Mouse (Mus musculus) fat pad, adult 2 months (tissue): ENCODE measurements at regions not wholly inside any gene's neighbourhood (a gene's known extent, or its start where the extent isn't known, plus 50 kb on each side); places are given as distances from the start of the nearest gene placed in this dataset.

Experiments
- DNase-seq: peaks from one replicate; pipeline ENCODE4 v3.0.0-alpha.2; 2011; ENCODE audit warnings: low read depth, low spot score; ENCODE audit errors: extremely low read depth

DNA sequence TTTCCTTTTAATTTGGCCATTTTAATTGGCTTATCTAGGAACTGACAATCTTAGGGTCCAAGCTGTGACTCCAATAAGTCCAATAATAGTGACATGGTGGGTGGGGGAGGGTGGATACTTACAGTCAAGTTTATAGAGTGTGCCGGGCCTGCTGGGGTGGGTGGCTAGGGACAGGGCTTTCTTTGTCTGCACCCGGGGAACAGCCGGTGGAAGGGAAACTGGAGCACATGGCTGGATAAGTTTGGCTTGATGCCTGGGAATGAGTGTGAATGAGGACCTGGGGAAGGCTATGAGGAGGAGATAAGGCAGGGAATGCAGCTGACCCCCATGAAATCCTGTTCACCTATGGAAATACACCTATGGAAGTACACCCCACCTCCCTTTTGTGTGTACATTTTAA, 81.7 kb upstream of the Cers4 start:
- DNase-seq, result no peak

DNA sequence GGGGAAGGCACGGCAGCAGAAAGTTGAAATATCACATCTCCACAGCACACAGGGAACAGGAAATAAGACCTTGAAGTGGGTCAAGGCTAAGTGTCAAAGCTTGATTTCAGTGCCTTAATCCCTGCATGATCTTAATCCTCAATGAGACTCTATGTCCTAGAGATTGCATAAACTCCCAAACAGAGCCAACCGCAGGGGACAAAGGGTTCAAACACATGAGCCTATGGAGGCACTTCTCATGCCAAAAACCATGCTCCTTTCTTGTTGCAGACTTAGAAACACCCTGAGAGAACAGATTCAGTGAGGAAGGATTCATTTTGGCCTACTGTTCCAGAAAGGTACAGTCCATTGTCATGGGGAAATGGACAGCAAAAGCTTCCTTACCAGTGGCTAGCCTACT, 81.0 kb upstream of the Cers4 start:
- peak; percentile 86 for DNase-seq

DNA sequence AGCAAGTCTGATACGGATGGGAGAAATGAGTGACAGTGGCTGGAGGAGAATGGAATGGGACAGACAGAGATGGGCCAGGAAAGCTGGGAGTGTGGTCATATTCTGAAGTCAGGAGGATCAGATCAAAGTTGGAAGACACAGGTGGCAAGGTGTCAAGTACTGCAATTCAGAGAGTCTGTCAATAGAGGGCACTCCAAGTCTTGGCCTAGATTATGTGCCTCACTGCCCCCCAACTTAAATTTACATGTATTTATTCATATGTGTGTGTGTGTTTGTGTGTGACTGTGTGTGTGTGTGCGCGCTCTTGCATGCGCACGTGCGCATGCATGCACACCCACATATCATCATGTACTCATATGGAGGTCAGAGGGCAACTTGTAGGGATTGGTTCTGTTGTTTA, 79.6 kb upstream of the Cers4 start:
- no peak for DNase-seq

DNA sequence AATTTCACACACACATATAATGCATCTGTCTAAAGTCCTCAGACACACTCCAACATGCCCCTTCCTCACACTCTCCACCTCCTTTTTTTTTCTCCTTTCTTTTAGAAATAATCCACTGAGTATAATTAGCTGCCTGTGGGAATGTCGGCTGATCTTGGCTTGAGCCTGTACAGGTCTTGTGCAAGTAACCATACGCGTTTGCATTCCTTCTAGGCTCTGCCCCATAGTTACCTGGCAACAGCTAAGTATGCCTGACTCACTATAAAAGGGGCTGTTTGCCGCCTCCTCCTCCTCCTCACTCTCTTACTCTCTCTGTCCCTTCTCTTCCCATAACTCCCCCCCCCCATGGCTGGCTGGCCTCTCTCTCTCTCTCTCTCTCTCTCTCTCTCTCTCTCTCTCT, 79.1 kb upstream of the Cers4 start:
- peak; percentile 26 for DNase-seq

DNA sequence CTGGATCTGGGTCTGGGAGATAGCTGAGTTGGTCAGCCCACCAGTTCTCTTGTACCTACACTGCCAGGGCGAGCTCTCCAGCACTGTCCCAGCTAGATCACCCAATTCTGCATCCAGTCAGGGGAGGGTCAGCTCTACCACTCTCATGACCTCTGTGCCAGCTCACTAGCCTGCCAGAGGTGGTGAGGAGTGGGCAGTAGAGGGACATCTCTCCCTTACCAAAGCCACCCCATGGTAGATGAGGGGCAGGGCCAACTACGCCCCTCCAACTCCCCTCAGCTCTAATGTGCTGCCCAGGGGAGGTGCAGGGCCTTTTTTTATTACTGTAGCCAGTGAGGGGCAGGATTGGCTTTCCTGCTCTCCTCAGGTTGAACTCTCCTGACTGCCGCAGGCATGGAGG, 75.7 kb upstream of the Cers4 start:
- no peak for DNase-seq

DNA sequence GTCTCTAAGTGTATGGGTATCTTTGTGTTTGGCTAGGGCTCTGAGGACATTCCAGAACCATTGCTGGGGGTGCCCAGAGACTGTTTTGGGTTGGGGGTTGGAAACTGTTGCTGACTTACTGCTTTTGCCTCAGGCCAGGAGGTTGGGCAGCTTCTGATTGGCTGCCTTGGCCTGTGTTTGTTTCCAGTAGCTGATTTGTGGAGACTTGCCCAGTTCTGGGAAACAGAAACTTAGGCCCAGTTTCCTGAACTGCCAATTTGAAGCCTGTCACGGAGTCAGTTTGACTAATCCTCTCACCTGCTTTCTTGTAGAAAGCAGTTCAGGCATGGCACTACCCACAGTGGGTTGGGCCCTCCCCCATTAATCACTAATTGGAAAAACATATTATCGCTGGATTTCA, 59.7 kb upstream of the Cers4 start:
- DNase-seq, result no peak

DNA sequence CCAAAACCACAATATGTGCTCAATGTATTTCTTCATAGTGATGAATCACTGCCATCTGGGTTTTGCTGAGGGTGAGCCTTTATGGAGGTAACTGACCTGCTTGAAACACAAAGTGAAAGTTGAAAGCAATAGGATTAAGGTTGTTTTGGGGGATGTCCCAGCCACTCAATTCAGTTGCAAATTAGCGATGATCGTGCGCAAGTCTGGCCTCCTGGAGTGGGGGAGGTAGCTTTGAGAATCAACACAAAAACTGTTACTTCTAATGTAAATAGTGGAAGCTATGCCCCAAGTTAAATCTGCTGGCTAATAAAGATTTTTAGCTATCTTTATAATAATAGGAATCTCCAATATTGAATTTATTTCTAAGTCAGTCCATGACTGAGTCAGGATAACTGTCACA, 56.3 kb upstream of the Cers4 start:
- DNase-seq, result no peak
